ENCODE assay signal across 8 mouse cellular contexts in genomic region chr9:114763341-114763740, GRCm38 (mm10). TPM values are rescaled to one million over a fixed set of nuclear protein-coding genes. Genes with fewer than 3 reads are reported as not detected.
A peak's percentile ranks its signal among the peaks of the same experiment; 100 is the strongest.
DNase-seq lines count a peak whose midpoint lies in the region; ATAC-seq and TF ChIP-seq lines count a peak whose summit lies in the region.

No protein-coding gene starts in this region.

- no peak overlapping the region for H3K4me3 ChIP-seq in kidney, adult 2 months (ENCODE audit: insufficient read depth, low read depth, low read length)
- H3K4me3 ChIP-seq in kidney, embryonic 16.5 days (ENCODE audit: low read length), result no peak overlapping the region
- no peak overlapping the region for H3K4me3 ChIP-seq in limb, embryonic 14.5 days (replicated peaks; ENCODE audit: low read length)

- H3K27me3 ChIP-seq in kidney, adult 2 months (replicated peaks; ENCODE audit: control insufficient read depth, insufficient read depth, low read length), result no peaks in the 10 kb centered on the region
- H3K27me3 ChIP-seq in kidney, embryonic 16.5 days (ENCODE audit: insufficient read depth, low read length), result no peaks in the 10 kb centered on the region
- no peaks in the 10 kb centered on the region for H3K27me3 ChIP-seq in limb, embryonic 14.5 days (ENCODE audit: control insufficient read depth, insufficient read depth, low read length)

- no peak overlapping the region for H3K9ac ChIP-seq in kidney, embryonic 16.5 days (replicated peaks; ENCODE audit: low read length)
- H3K9ac ChIP-seq in limb, embryonic 14.5 days (ENCODE audit: low read depth, low read length, severe bottlenecking), result no peak overlapping the region

- WGBS in kidney, adult 2 months, result 69% methylated on average over 13 of the region's 13 CpGs
- WGBS in kidney, embryonic 16.5 days, result 71% methylated on average over 13 of the region's 13 CpGs
- 68% methylated on average over 13 of the region's 13 CpGs for WGBS in limb, embryonic 14.5 days

- peak; percentile 59 for TF ChIP-seq CTCF in kidney, adult 2 months (conservative IDR thresholded peaks at IDR 0.05; ENCODE audit: insufficient read depth, insufficient read length, low read depth, low read length)

- DNase-seq in CD4-positive, CD25-positive, alpha-beta regulatory T cell, adult 2 months (ENCODE audit: low read depth, low spot score), result peak; percentile 72
- DNase-seq in kidney, adult 2 months, result peak; percentile 34
- DNase-seq in NIH3T3 (ENCODE audit: low read depth), result peak; percentile 60
- DNase-seq in limb, embryonic 14.5 days (ENCODE audit: low spot score), result peak; percentile 48
- DNase-seq in testis, postnatal 14 days (ENCODE audit: low spot score), result peak; percentile 34
- no peak for DNase-seq in left cerebral cortex, adult 11 months (ENCODE audit: low spot score)

- no peak for ATAC-seq in CD4-positive, CD25-positive, alpha-beta regulatory T cell, adult 4 months
- no peak for ATAC-seq in kidney, embryonic 16.5 days (ENCODE audit: low FRiP score, low TSS enrichment)
- no peak for ATAC-seq in limb, embryonic 14.5 days (ENCODE audit: low FRiP score, low read depth)

- H3K9me3 ChIP-seq in kidney, embryonic 16.5 days (ENCODE audit: low read length), result peaks cover 4% of the 10 kb centered on the region; the same call in 1 of the 2 replicates
- no peaks in the 10 kb centered on the region for H3K9me3 ChIP-seq in limb, embryonic 14.5 days (ENCODE audit: control insufficient read depth, low read length)

- no peaks in the 10 kb centered on the region for H3K4me1 ChIP-seq in kidney, adult 2 months (ENCODE audit: control insufficient read depth, insufficient read depth, low read length)
- H3K4me1 ChIP-seq in kidney, embryonic 16.5 days (ENCODE audit: insufficient read depth, low read length), result peaks cover 17% of the 10 kb centered on the region
- H3K4me1 ChIP-seq in limb, embryonic 14.5 days (ENCODE audit: control insufficient read depth, insufficient read depth, low read length), result peaks cover 16% of the 10 kb centered on the region

- TF ChIP-seq POLR2A in kidney, adult 2 months (IDR thresholded peaks at IDR 0.05; ENCODE audit: low read depth, low read length), result no peak
- TF ChIP-seq POLR2A in limb, embryonic 14.5 days (IDR thresholded peaks at IDR 0.05; ENCODE audit: borderline replicate concordance, extremely low read depth, insufficient read depth, insufficient read length), result no peak

- H3K4me2 ChIP-seq in kidney, embryonic 16.5 days (replicated peaks; ENCODE audit: low read depth, low read length), result no peak overlapping the region
- H3K4me2 ChIP-seq in limb, embryonic 14.5 days (replicated peaks; ENCODE audit: low read depth, low read length, severe bottlenecking), result no peak overlapping the region

- no peak overlapping the region for H3K27ac ChIP-seq in kidney, adult 2 months (ENCODE audit: insufficient read depth, low read depth, low read length)
- no peak overlapping the region for H3K27ac ChIP-seq in kidney, embryonic 16.5 days (ENCODE audit: low read length)
- H3K27ac ChIP-seq in limb, embryonic 14.5 days (replicated peaks; ENCODE audit: low read depth, low read length), result no peak overlapping the region

- H3K36me3 ChIP-seq in kidney, adult 2 months (ENCODE audit: control insufficient read depth, insufficient read depth, low read length), result no peaks in the 10 kb centered on the region
- peaks cover 23% of the 10 kb centered on the region for H3K36me3 ChIP-seq in kidney, embryonic 16.5 days (ENCODE audit: insufficient read depth, low read length)
- H3K36me3 ChIP-seq in limb, embryonic 14.5 days (ENCODE audit: control insufficient read depth, insufficient read depth, low read length), result peaks cover 55% of the 10 kb centered on the region

RNA-seq across cellular contexts. Expression of gene Cmtm7, which starts 18.3 kb away (rescaled TPM):
- 10 to 100 TPM; 78.3 to 83.4 TPM for polyA plus RNA-seq in CD4-positive, CD25-positive, alpha-beta regulatory T cell, adult 4 months (2017; shearing (Covaris generic))
- 58.2 and 61.0 TPM in 2 replicates for polyA plus RNA-seq in kidney, adult 2 months (2012; rRNA removed)
- polyA plus RNA-seq in kidney, embryonic 16.5 days (2015; fragmentation: Nextera tagmentation; extraction: Ambion mirVana), result 111 and 117 TPM in 2 replicates
- 118 and 165 TPM in 2 replicates for polyA plus RNA-seq in limb, embryonic 14.5 days (2012; rRNA removed)
- 126 and 127 TPM in 2 replicates for polyA plus RNA-seq in limb, embryonic 14.5 days (2014; fragmentation: Nextera tagmentation; extraction: Ambion mirVana)

RNA-seq across cellular contexts. Expression of gene Cmtm6, which starts 32.4 kb away (rescaled TPM):
- polyA plus RNA-seq in CD4-positive, CD25-positive, alpha-beta regulatory T cell, adult 4 months (2017; shearing (Covaris generic)), result 10 to 100 TPM; 74.0 to 81.7 TPM
- 68.7 and 70.5 TPM in 2 replicates for polyA plus RNA-seq in kidney, adult 2 months (2012; rRNA removed)
- 67.0 and 73.5 TPM in 2 replicates for polyA plus RNA-seq in kidney, embryonic 16.5 days (2015; fragmentation: Nextera tagmentation; extraction: Ambion mirVana)
- 21.9 and 23.4 TPM in 2 replicates for polyA plus RNA-seq in limb, embryonic 14.5 days (2012; rRNA removed)
- 40.5 and 41.0 TPM in 2 replicates for polyA plus RNA-seq in limb, embryonic 14.5 days (2014; fragmentation: Nextera tagmentation; extraction: Ambion mirVana)
